Mouse (Mus musculus) G1E-ER4 (cell line): ENCODE measurements around the gene C1qtnf2. TPM values are rescaled to one million over a fixed set of nuclear protein-coding genes. Genes with fewer than 3 reads are reported as not detected.

Experiments used
- GATA1 ChIP-seq: IDR thresholded peaks from one replicate; pipeline ENCODE4 v1.8.0; 2012; ENCODE audit warnings: low read length, inconsistent platforms
- polyA plus RNA-seq: library from polyadenylated mRNA; stranded (reverse); fragments of >175 nt; gene quantifications from 2 replicates; pipeline ENCODE4 v1.2.3, GENCODE M21; 2012

Gene C1qtnf2
- polyA plus RNA-seq, 1 experiment, result not detected

GRCm38 (mm10) chr11:43473115-43473514 is 961 bp upstream of the C1qtnf2 start:
- no peak for TF ChIP-seq GATA1

- TF ChIP-seq GATA1, result no peak
Observed at GRCm38 (mm10) chr11:43473635-43474224, 346 bp upstream of the C1qtnf2 start.

GRCm38 (mm10) chr11:43479376-43479775 is 5.3 kb downstream of the C1qtnf2 start:
- TF ChIP-seq GATA1, result no peak

GRCm38 (mm10) chr11:43480561-43480960 is 6.5 kb downstream of the C1qtnf2 start:
- TF ChIP-seq GATA1, result no peak

- TF ChIP-seq GATA1, result no peak
Observed at GRCm38 (mm10) chr11:43481672-43482522, 7.8 kb downstream of the C1qtnf2 start.

- TF ChIP-seq GATA1, result no peak
Observed at GRCm38 (mm10) chr11:43483122-43483792, 9.2 kb downstream of the C1qtnf2 start.

- no peak for TF ChIP-seq GATA1
Observed at GRCm38 (mm10) chr11:43484057-43484456, 10.0 kb downstream of the C1qtnf2 start.

- TF ChIP-seq GATA1, result no peak
Observed at GRCm38 (mm10) chr11:43484652-43485051, 10.6 kb downstream of the C1qtnf2 start.

GRCm38 (mm10) chr11:43485855-43486254 is 11.8 kb downstream of the C1qtnf2 start:
- TF ChIP-seq GATA1, result no peak

GRCm38 (mm10) chr11:43492663-43493062 is 18.6 kb downstream of the C1qtnf2 start:
- no peak for TF ChIP-seq GATA1

GRCm38 (mm10) chr11:43493815-43494409 is 19.8 kb downstream of the C1qtnf2 start:
- no peak for TF ChIP-seq GATA1

GRCm38 (mm10) chr11:43495037-43495436 is 21.0 kb downstream of the C1qtnf2 start:
- TF ChIP-seq GATA1, result no peak

GRCm38 (mm10) chr11:43495532-43495931 is 21.5 kb downstream of the C1qtnf2 start:
- no peak for TF ChIP-seq GATA1

GRCm38 (mm10) chr11:43501256-43501655 is 27.2 kb downstream of the C1qtnf2 start:
- no peak for TF ChIP-seq GATA1

GRCm38 (mm10) chr11:43505188-43505587 is 31.1 kb downstream of the C1qtnf2 start:
- TF ChIP-seq GATA1, result no peak

- no peak for TF ChIP-seq GATA1
Observed at GRCm38 (mm10) chr11:43507976-43508375, 33.9 kb downstream of the C1qtnf2 start.
